Mouse (Mus musculus) natural killer cell, adult 2 months (primary cell): ENCODE data around the gene Rab21.
"Not testable (repeated sequence)": the region's sequence is repeated elsewhere in the genome, so short reads cannot be mapped to it uniquely, and the experiment has no call there.

ENCODE experiments used
- DNase-seq, 2 experiments: peaks; one replicate each; pipeline ENCODE4 v3.0.0; 2022; ENCODE audit warnings: low spot score in 2 of 2

Gene Rab21

DNA sequence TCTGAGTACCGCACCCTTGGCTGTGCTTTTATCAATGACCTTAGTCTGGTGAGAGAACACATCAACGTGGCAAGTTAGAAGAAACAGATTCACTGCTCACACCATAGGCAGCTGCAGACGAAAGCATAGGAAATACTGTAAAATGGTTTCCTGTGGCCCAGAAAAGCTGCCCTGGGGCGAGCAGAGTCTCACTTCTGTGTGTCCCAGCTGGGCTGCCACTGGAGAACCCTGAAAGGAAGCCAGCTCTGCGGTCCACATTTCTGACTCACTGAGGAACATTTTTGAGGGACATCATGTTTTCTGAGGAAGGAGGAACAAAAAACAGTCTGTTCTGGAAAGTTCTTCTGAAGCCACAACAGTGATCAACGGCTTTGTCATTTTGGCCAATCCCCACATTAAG, 13.1 kb upstream of the Rab21 start:
- DNase-seq: no peak

DNA sequence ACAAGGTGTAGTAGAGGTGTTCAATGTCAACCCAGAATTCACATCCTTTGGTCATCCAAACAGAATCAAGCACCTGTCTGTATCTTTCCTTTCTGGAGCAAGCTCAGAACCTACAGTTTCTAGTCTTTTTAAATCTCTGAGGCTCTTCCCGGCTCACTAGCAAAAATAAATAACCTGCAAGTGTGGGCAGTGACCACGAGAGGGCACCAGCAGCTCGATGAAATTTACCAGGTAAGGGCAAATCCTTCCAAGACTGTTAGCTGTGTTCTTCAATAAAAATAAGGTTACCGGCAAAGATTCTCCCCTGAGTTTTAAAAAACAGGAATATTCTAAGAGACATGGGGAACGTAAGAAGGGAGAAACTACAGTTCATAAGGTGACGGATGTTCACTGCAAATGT, 7.9 kb upstream of the Rab21 start:
- peak; percentile 51 to 74 for DNase-seq

DNA sequence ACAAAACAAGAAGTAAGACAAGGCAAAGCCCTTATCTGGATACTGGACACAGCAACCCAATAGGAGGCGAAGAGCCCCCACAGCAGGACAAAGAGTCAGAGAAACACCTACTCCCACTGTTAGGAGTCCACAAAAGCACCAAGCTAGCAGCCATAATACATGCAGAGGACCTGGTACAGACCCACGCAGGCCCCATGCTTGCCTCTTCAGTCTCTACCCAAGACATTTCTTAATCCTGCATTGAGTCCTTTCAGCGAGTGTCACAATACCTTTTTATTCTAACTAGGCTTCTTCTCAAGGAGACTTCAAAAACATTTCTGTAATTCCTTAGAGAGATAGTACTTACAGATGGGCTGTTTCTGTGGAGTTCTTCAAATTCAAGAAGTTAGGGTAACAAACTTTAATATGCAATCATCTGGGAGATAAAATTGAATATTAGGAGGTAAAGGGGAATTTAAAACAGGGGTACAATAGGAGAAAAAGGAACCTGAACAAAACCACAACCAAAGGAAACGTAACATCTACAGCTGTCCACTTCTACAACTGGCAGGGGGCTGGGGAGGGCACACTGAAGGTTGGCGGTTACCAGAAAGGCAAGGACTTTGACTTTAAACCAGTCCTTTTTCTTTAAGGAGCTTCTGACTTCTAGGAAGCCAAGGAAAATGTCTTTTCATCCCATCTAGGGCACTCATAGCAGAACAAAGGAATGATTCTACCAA, 6.1 kb upstream of the Rab21 start:
- no peak for DNase-seq

DNA sequence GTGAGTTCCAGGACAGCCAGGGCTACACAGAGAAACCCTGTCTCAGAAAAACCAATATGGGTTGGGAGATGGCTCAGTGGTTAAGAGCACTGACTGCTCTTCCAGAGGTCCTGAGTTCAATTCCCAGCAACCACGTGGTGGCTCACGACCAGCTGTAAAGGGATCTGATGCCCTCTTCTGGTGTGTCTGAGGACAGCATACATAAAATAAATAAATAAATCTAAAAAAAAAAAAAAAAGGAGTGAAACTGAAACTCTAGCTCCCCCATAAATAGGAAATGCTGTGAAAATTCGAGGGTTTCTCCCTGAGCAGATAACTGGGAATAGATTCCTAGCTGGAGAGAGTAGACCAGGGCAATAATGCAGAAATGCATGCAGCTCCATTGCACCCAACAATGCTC, 3.0 kb upstream of the Rab21 start:
- not testable (repeated sequence) for DNase-seq

DNA sequence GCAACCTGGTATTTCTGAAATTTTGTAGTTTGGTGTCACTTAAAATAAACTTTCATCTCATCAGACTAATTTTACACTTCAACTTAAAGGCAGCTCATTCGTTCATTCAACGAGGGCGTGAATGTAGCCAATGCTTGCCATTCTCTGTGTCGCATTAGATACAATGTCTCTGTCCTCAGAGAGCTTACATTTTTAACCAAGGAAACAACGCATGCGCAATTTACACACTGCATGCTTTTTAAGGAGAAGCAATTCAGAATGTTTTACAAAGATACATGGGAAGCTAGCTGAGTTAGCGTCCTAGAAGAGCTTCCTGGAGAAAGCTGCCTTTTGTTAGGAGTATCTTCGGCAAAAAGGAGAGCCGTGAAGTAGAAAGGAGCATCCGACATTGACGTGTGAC, 919 bp upstream of the Rab21 start:
- DNase-seq: no peak

DNA sequence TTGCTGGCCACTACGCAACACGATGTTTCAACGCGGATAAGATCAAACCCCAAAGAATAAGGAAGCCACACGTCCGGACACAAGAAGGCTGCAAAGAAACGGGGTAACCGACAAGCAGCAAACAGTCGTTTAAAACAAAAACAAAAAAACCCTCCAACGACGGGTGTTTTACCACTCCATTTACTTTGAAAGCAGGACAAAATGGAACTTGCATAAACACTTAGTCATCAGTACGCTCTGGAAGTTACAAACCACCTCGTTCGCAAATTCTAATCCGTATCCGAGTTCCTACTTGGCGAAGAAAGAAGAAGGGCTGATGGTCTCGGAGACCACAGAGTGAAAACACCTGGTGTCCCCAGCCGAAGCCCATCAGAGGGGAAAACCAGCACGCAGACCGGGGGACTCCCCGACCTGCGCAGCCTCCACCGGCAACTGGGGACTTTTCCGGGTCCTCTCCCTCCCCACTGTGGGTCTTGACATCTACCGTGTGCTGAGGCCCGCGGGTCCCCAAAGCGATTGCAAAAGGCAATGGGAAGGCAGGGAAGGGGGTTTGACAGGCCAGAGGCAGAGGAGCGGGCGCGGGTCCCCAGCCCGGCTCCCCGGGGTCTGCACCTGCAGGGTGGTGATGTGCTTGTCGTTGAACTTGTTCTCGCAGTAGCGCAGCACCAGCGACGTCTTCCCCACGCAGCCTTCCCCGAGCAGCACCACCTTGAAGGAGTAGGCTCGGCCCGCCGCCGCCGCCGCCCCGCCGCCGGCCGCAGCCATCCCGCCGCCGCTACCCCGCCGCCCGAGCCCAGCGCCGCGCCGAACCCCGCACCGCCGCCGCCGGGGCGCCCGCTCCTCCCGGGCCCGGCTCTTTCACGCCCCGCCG, 577 bp downstream of the Rab21 start:
- peak; percentile 90 to 91 for DNase-seq

DNA sequence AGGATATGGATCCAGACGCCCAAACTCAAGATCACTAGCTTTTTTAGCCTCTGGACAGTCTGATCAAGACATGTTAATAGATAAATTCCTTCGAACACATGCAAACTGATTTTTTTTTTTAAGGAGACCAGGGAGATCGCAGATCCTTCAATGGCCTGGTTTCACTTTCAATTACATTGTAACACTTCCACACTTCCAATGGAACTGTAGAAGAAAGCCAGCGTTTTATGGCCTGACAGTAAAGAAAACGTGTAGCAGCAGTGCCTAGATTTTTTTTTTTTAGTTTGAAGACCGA, 1.2 kb downstream of the Rab21 start:
- no peak for DNase-seq

DNA sequence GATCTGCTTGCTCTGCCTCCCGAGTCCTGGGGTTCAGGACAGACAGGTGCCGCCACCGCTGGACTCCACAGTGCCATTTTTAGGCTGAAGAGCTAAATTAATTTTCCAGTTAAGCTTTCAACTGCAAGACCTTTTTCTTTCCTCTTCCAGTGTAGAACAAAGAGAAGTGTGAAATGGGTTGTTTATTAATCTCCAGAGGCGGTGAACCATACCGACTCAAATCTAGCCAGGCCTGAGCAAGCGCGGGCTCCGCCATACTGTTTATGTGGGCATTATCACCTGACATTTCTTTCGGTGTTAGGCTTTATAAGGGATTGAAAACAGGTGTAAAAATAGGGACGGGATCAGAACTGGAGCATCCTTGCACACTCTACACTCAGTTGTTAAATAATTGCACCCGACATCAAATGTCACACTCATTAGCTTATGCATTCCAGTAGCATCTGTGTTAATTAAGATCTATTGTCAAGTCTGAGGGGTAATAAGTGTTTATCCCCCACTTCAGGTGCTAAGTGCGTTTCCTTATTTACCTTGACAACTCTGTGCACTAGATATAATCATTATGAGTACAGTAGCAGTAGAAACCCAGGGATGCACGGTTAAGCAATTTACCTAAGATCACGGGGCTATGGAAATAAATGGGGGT, 1.6 kb downstream of the Rab21 start:
- DNase-seq: no peak

DNA sequence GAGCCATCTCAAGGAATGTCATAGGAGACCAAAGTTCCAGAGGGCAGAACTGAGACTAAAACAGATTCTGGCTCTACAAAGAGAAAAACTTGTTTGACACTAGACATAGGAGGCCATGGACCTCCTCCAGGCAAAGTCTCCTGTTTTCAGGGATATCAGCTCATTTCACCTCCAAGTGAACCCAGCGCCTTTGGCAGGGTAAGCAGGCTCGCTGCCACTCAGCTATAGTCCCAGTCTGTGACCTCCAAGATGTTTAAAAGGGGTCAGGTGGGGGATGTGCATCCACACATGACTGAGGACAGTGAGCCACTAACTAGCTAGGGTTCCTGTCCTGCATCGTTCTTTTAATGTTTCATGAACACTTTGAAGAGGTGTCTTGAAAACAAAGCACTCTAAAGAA, 2.7 kb downstream of the Rab21 start:
- no peak for DNase-seq

DNA sequence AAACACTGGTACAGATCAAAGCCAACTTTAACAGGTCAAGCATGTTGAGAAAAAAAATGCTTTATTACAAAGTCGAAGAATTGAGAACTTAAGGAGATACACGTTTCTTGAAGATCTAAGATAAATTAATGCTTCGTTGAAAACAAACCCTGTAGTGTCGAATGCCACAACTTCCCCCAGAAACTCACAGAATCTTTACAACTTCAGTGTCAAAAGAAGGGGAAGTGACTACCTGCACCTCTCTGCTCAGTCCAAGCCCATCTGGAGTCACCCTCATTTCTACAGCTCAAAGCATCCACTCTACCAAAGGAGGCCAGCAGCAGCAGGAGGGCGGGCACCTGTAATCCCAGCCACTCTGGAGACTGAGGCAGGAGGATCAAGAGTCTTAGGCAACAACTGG, 3.2 kb downstream of the Rab21 start:
- DNase-seq: peak in 1 of 2 experiments; percentile 55

DNA sequence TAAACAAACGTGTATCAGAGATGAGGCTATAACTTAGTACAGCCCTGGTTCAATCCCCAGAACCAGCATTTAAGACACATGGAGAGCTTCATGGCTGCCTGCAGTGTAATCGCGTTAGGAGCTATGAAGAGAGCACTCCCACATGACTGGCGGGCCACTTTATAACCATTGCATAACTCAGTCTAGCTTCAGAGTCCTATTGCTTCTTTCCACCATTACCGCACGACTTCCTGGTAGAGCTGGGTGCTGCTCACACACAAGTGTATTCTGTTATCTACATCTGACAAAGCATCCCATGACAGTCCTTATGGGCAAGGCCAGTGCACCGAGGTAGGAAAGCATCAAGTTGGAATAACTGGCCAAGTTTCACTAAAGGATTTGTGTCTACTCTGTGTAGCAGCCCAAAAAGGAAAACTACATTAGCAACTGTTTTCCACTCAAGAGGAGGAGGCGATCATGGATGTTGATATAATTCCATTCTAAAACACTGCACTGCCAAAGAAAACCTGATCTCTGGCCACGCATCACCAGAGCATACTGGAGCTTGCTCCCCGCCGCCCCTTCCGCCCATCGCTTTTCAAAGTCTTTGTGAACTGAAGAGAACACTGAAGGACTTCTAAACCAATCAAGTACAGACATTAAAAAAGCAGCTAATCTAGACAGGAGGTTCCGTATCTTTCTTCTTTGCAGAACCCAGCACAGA, 4.0 kb downstream of the Rab21 start:
- no peak for DNase-seq

DNA sequence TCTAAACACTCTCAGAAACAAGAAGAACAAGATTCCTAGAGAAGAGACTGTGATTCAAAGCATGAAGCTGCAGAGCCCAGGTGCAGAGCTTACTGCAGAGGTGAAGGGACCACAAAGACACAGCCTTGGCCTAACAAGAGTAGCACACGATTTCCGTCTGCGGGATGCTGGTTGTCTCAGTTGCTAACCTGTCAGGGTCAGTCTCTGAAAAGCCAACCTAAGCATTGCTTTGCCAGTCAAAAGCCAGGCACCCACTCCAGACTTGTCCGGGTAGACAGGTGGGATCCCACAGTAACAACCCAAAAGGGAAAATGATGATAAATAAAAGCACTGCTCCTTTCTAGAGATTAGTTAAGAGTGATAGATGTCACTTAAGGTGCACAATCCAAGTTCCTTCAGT, 6.2 kb downstream of the Rab21 start:
- DNase-seq: no peak

DNA sequence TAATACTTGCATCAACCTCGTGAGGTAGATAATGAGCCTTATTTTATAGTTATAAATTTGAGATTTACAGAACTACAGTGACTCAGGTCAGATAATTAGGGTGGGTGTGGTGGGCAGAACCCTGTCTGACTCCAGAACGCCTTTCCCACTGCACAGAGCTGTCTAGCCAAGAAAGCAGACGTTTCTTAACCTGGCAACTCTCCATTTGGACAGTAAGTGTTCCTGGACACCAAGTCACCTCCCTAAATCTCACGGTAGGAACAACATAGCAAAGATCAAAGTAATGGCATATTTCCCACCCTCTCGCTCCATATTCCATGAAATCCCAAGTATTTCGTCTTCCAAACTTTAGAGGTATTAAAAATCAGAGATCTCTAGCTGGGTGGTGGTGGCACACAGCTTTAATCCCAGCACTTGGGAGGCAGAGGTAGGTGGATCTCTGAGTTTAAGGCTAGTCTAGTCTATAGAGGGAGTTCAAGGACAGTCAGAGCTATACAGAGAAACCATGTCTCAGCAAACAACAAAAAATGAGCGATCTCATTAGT, 8.0 kb downstream of the Rab21 start:
- no peak for DNase-seq

DNA sequence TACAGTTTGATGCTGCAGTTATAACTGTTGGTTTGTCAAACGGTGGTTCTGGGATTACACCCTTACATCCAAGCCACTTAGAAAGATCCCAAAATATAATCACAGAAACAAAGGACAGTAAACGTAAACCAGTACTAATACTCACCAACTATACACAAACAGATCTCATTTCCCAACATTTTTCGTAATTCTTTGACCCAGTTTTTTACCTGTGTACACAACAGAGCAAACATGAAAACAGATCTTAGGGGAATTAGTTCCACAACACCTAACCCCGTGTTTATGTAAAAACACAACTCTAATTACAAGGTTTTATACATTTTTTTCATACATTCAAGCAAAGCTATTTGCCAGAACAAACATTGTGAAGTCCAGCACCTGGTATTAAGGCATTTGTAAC, 16.7 kb downstream of the Rab21 start:
- no peak for DNase-seq

DNA sequence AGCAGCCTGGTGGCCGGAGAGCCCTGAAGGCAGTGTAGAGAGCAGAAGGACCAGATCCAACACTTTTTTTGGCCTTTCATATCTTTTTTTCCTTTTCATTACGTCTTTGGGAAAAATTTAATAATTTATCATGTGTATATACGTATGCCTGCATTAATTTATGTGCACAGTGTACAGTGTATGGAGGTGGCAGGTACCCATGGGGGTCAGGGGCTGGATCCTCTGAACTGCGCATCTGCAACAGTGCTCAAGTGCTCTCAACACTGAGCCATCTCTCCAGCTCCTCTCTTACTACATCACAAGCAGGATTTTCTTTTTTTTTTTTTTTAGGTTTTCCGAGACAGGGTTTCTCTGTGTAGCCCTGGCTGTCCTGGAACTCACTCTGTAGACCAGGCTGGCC, 17.8 kb downstream of the Rab21 start:
- no peak for DNase-seq

DNA sequence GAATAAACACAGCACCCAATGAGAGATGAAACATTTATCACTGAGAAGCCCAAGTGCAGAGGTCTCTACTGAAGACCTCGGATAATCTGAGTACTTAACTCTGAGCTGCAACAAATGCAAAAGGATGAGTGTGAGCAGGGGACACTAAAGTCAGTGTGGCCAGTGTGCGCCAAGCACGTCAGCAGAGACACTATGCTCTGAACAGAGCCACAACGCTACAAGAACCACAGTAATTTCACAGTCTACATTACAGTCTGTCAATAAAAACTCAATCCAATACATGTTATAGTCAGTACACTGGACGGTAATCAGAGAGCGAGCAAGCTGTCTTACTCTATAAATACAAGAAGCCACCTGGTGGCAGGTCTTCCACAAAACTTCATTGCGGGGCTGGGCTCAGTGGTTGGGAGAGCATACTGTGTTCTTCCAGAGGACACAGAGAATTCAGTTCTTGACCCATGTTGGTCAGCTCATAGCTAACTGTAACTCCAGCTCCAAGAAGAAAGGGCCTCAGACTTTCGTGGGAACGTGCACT, 18.9 kb downstream of the Rab21 start:
- DNase-seq: no peak

DNA sequence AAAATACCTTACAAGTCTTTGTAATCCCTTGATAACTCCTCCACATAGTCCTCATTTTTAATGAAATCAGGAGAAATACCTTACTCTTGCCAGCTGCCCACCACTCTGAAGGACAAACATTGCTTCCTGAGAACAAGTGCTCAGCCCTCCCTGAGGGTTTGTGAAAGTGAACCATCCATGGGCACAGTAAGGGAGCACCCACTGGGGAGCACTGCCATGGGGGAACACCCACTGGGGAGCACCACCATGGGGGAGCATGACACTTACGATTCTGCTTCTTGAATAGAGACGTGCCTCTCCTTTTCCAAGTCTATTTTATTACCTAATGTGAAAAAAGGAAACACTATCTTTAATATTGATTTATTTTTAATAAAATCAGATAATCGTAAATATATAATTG, 20.2 kb downstream of the Rab21 start:
- no peak for DNase-seq

DNA sequence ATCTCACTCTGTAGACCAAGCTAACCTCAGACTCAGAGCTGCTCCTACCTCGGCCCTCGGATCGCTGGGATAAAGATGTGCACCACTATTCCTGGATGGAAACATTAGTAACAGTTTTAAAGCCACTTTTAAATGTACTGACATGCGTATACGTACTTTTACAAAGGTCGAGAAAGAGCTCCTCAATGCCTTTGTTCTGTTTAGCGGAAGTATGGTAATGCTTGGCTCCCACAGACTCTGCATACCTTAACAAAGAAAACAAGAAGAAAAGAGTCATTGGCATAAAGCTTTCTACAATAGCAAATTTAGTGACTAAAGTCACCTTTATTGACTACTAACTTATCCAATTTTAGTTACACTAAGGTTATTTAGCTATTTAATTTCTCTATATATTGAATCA, 20.7 kb downstream of the Rab21 start:
- DNase-seq: no peak

DNA sequence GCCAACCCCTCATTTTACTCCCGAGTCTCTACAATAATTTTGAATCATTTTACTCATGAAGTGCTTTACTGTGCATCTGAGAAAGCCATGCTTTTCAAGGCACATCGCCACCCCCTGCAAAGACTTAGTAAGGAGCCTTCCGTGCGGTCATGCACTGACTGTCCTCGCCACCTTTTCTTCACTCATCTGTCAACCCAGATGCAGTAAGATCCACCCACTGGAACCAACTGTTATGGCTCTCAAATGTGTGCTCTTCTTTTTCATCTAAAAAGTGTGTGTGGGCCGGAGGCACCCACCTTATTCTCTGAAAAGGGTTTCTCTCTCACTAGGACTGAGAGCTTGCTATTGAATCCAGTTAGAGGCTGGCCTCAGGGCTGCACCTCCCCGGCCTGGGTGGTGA, 21.4 kb downstream of the Rab21 start:
- DNase-seq: no peak

DNA sequence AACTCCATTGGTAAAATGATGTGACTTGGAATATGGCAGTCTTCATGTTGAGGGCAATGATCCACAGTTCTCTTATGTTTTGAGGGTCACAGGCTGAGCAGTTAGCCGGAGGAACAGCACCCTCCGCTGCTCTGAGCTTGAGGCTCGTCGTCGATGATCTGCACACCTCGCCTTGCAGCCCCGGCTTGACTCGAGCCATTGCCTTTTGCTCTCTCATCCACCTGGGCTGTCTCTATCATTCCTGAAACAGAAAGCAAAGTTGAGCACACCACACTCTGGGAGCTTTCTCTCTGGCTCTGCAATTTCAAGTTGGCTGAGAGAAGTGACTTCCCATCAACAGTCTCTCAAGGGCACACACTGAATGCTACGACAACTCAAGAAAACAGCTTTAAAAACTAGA, 24.7 kb downstream of the Rab21 start:
- DNase-seq: no peak

DNA sequence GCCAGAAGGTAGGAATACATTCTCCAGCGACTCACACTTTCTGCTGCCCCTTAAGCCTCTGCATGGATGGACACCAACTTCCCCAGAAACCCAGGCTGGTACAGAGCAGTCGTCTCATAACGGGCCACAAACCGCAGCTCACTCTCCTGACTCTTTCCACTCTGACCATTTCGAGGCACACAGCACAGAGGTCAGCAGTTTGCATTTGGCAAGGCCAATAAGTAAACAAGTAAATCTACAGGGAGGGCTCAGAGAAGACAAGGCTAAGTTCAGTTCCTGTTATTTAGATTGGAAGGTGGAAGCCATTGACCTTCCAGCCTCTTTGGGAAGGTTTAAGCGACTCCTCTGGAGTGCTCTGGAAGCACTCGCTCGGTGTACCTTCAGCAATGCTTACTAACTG, 26.5 kb downstream of the Rab21 start:
- DNase-seq: no peak

DNA sequence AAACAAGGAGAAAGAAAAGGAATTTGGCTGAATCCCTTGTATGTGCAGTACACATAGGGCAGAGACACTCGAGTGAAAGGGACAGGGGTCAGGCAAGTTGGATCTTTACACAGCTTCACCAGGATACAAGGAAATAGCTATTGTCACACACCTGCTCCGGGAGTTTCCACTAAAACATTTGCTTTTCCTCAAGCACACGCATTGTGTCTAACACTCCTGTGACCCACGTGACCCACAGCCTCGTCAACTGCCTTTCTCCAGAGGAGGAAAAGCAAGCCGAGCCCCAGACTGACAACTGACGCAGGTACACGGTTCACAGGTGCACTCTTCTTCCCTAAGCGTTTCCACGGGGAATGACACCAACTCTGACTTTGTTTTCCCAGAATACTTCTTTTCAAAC, 31.2 kb downstream of the Rab21 start:
- no peak for DNase-seq
